Mouse (Mus musculus): Measurements from ENCODE around the gene Adarb2.

- no peak for TF ChIP-seq CTCF (IDR thresholded peaks at IDR 0.05)
- no peak for TF ChIP-seq EP300 (IDR thresholded peaks at IDR 0.05)
Observed at GRCm38 (mm10) chr13:8699831-8700230, 497.2 kb downstream of the Adarb2 start.

All from lung, postnatal 0 days (tissue).